Mouse (Mus musculus) olfactory bulb, adult 2 months (tissue): ENCODE measurements around the gene Cd300ld5.

Experiments used
- CTCF ChIP-seq: fragments of 200-500 bp; IDR thresholded peaks from 2 replicates; pipeline ENCODE4 v1.5.1; 2012; ENCODE audit warnings: low read depth, mild to moderate bottlenecking, low read length, moderate library complexity; ENCODE audit not compliant: insufficient read depth
- POLR2A ChIP-seq: fragments of 200-500 bp; IDR thresholded peaks from 2 replicates; pipeline ENCODE4 v1.6.1; 2012; ENCODE audit warnings: mild to moderate bottlenecking, low read depth, low read length, moderate library complexity; ENCODE audit not compliant: insufficient read depth

DNA sequence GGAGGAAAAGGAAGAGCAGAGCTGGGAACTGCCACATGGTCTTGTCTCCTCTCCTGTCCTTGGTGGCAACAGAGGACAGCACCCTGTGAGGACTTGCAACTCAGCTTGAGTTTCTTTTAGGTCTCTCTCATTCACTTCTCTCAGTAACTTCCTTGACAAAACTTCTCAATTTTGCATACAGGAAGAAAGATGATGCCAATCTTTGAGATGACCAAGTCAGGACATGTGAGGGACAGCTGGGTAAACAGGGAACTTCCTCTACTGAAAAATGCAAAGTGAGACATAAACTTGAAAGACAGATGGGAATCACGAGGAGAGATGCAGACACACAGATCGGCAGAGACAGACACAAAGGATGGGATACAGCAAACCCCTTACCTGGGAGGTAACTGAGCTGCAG is 10.7 kb upstream of the Cd300ld5 start, which contains the start of gene Cd300ld3:
- TF ChIP-seq CTCF, result no peak
- TF ChIP-seq POLR2A, result no peak
